Mouse (Mus musculus) monocyte, adult 5-6 weeks (primary cell): ENCODE results near the gene Snd1. TPM values are rescaled to one million over a fixed set of nuclear protein-coding genes. Genes with fewer than 3 reads are reported as not detected.
"Not testable (repeated sequence)": the region's sequence is repeated elsewhere in the genome, so short reads cannot be mapped to it uniquely, and the experiment has no call there.

Experiments
- ATAC-seq: fragments of 153-309, 156-312 bp; replicated peaks from 2 replicates; pipeline ENCODE4 v1.8.0; 2017; ENCODE audit warnings: mild to moderate bottlenecking; ENCODE audit not compliant: low TSS enrichment, insufficient number of reproducible peaks, severe bottlenecking, poor library complexity, low FRiP score
- total RNA-seq: library from RNA; stranded (forward); fragments of 200-1000, 200-491, 200-594 nt; gene quantifications from 3 replicates; pipeline ENCODE4 v1.2.3, GENCODE M21; 2017

The Snd1 gene
- total RNA-seq, 1 experiment from 2014 or later = 110 TPM

DNA sequence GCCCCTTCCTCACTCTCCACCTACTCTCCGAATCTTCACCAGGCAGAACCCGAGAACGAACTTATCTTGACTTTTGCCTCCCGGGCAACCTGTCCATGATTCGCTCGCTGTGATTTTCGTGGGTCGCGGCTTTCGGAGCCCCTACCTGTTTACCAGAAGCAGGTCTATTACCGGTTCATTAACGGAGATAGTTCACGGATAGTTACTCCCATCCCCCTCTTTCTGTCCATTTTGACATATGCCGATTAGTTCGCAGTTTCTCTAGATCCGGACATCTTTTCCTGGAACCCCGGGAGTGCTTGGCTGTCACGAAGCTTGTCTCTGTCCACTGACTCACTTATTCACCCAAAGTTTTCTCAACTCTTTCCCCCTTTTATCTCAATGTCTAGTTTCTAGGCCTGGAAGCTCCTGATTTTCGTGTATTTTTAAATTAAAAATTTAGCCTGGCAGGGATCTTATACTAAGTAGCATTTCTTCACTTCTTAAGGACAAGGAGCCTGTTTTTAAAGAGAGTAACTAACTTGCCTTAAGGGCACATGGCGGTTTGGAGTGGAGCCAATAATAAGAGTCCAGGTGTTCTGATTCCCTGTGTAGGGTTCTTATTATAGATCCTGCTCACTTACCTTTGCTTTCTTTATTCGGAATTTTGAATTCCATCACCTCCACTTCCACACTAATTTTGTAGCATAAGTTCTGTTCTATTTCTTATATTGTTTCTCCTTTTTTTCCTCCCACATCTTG, 6.0 kb downstream of the Snd1 start:
- ATAC-seq = no peak

DNA sequence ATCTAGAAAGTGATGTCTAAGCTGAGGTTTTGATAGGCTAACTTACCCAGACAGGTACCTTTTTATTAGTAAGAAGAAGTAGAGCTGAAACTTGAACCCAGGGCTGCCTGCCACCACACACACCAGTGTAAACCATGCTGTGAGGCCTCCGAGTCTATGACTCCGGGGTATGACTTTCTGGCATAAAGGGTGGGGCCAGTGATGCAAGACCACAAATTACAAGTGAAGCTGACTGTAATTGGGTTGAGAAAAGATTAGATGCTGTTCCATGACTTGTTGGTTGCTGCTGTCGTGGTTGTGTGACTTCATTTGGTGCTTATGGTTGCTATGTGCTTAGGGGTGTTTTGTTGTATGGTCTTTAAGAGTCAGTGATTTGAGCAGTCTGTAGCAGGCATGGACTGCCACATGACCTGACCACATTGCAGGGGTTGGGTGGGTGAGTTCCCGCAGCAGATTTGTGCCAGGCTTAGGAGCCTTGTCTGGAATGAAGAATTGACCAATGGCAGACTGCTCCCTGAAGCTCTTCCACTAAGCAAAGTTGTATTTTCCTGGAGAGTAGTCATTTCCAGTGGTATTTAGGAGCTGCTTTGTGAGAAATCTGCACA, 7.9 kb downstream of the Snd1 start:
- ATAC-seq = no peak

DNA sequence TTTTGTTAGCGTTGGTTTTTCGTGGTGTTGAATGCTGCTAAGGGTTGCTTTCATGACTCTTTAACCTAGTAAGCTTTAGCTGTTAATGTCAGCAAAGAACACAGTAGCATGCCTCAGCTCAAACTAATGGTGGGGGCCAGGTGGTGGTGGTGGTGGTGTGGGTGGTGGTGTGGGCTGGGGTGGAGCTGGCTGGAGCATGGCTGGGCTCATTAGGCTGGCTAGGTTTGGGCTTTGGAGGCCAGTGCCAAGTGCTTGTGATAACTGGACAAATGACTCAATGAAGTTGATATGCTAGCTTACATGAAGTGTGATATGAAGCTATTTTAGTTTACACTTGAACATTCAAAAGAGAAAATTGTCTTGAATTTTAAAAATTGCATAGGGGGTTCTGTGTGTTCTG, 11.1 kb downstream of the Snd1 start:
- ATAC-seq = no peak

DNA sequence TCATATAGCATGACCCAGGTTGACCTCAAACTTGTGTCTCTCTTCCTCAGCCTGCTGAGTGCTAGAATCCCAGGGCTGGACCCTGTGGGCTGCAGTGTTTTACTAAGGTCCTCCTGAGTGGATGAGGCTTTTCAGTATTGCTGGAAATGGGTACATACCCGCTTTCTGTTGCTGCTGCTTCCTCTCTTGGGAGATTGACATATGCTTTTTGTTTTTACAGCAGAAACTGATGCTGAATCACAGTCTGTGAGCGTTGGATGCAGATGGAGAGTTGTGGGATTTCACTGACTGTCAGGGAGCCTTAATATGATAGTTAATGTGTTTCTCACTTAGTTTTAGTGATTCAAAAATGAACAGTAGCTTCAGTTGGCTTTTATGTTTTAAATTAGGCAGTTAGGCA, 11.5 kb downstream of the Snd1 start:
- no peak for ATAC-seq

DNA sequence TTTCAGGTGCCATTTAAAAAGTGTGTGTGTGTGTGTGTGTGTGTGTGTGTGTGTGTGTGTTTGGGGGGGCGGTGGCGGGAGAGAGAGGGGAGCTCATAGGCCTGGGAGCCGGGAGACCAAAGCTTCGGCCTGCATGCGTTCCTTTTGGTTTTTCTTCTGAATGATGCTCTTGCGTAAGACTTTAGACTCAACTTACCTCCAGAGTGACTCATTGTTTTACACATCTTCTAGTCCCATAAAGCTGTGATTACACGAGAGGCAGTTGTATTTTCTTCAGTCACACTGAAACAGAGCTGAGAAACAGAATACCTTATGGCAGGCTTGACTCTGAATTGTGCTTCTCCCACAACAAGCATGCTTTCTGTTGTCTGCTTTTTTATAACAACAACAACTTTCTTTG, 12.0 kb downstream of the Snd1 start:
- ATAC-seq = no peak

DNA sequence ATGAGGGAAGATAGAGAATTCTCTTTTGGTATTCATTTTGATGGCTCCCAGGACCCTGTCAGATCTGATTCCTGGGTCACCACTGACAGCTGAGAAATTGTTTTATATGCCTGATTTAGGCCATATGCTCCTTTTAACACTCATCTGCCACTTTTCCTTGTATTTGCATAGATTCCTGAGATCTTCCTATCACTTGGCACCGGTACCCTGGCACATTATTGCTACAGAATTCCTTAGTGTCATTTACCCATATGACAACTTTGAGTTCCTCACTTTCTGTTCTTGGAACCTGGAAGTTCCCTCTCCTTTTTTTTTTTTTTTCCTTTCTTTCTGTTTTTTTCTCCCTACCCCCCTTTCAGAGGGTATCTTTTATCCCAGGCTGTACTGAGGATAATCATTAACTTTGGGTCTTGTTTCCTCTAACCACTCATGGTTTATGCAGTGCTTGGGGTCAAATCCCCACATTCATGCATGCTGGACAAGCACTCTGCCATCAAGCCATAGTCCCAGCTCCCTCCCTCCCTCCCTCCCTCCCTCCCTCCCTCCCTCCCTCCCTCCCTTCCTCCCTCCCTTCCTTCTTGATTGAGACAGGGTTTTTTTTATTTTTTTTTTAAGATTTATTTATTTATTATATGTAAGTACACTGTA, 13.4 kb downstream of the Snd1 start:
- ATAC-seq = no peak

DNA sequence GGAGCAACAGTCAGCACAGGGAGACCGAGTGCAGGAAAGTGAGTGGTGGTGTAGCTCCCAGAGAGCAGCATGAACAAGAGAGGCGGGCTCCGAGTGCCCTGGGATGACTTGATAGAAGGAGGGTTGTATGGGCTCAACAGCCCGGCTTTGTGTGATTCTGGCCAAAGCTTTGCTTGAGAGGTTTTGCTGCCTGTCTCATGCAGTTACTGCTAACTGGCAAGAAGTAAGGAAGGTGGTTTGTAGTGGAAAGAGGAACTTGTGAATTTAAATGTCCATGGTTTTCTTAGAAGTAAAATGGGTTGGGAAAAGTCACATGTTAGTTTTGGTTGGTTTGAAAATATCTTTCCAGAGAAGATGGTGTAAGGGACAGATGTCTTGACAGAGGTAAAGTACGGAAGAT, 15.7 kb downstream of the Snd1 start:
- no peak for ATAC-seq

DNA sequence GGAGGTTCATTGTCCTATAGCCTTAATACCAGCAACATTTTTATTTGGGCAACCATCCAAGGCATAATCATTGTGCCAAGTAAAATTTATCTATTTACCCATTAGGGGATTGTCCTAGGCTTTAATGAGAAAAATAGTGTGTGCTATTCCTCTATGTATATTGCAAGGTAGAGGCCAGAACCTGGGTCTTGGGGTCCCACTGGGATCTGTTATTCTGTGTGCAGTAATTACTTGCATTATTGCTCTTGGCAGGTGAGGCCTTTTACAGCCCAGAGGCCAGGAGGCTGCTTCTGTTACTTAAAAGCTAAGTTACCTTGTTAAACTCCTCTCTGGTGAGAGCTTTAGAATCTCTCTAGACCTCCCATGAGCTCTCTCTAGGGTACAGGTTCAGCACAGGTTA, 16.3 kb downstream of the Snd1 start:
- no peak for ATAC-seq

DNA sequence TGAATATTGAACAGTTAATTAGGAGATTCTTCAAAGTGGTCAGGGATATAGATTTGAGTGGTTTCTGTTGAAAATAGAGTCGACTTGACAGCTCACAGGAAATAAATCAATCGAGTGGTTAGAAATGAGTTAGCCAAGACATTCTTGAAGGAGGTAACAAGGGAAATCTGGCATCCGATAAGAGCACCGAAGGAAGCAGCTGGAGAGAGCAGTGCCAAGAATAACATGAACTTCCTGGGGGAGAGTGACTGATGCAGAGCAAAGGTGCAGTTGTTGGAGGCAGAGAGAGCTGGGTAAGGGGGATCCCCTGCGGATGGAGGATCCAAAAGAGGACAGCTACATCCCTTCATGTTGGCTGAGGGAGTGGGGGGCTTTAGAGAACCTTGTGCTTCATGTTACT, 22.9 kb downstream of the Snd1 start:
- no peak for ATAC-seq

DNA sequence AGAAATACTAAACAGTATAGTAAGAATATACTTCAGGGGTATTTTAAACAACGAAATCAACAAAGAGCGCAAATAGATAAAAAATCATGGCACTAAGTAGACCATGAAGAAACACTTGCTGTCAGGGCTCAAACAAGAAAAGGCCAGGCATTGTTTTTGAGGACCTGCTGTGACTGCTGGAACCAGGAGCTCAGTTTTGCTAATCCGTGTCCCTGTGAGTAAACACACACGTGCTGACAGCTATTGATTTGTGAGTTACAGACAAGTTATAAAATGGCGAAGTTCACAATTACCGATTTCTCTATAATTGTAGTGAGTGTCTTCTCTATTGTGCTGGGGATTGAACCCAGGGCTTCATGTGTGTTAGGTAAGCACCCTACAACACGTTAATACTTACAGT, 27.6 kb downstream of the Snd1 start:
- ATAC-seq = no peak

DNA sequence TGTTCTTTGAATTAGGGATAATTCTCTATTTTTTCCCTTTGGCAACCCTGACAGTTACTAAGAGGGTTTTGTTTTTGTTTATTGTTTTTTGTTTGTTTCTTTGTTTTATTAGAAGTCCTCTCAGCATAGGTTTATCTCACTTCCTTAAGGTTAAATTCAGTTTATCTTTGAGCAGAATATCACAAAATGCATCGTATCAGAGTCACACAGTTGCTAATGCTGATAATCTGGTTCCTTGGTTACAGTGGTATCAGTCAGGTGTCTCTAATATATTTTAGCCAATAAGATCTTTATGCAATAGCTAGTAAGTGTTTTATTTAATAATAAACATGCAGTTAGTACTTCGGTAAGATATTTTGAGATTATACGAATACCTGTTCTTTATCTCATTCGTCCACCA, 28.2 kb downstream of the Snd1 start:
- ATAC-seq = no peak

DNA sequence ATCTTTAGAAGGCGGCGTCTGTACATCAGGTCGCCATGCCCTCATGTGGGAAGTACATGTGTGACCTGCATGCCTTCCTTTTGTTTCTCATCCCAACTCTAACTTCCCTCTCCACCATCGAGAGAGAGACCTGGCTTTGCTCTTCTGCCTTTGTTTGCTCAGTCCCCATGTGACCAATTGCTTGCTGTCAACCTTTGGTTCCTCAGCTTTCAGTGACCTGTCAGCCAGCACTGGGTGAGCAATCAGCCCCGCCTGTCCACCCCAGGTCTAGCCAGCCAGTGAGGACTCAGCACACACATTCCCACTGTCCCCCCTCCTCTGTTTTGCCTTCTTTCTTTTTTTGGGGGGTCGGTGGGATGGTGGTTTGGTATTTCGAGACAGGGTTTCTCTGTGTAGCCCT, 29.7 kb downstream of the Snd1 start:
- no peak for ATAC-seq

DNA sequence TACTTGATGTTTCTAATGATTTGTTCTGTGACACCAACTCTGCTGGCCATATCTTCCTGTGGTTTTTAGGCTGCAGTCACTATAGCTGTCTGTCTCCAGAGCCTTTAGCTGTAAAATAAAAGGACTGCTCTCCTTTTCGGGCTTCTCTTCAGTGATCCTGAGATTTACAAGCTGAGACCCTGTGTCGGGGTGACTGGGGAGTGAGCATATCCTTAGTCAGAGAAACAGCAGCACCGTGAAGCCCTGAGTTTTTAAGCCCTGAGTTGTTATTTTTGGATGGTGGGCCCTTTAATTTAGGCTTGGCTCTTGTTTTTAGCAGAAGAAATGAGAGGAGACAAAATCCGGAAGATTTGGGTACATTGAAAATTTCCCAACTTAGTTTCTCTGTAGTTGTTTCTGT, 32.8 kb downstream of the Snd1 start:
- no peak for ATAC-seq

DNA sequence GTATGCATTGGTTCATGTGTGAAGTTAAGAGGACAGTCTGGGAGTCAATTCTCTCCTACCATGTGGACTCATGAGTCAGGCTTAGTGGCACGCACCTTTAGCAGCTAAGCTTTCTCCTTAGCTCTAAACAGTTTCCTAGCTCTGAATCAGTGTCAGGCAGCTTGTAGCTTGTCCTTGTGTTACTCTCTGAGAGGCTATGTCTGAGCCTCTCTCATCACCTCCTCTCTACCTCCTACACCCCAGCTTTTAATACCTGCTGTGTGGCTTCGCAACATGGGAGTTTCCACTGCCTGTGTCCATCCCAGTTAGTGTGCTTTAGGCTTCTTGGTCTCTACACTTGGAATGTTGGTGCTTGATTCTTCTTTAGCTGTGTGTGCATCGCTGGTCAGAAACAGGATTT, 39.3 kb downstream of the Snd1 start:
- ATAC-seq = no peak

DNA sequence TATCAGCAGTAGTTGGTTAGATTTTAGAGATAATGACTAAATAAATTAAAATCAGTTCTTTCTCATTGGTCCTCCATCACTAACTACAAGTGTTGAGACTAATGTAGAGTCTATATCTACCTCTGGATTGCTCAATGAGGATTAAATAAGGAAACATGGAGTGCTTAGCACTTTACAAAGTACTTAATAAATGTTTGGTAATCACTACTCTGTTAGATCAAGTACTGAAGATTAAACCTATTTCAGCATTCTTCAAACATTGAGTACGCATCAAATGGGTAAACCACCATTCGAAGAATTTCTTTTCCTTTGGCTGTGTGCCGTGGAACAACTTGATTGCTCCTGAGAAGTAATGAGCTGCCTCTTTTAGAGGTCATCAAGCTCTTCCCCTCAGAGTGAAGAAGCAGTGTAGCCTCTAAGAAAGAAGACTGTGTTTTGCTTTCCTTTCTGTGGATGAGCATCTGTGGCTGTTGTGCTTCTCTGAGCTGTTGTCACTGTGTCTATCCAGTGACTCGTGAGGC, 40.0 kb downstream of the Snd1 start:
- no peak for ATAC-seq

DNA sequence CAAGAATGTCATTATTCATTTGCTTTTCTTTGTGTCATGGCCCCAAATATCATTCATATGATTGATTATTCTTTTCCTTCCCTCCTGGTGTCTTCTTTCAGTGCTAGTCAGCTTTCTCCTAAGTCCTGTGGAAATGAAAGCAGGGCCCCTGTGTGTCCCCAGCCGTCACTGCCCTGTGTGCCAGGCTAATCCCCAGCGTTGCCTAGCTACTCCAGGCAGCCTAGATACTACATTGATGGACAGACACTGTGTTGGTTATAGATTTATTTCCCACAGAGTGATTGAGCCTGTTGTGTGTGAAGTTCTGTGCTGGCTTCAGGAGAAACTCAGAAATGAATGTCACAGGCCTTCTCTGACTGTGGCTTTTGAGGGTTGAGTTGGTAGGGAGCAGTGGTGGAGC, 41.7 kb downstream of the Snd1 start:
- no peak for ATAC-seq

DNA sequence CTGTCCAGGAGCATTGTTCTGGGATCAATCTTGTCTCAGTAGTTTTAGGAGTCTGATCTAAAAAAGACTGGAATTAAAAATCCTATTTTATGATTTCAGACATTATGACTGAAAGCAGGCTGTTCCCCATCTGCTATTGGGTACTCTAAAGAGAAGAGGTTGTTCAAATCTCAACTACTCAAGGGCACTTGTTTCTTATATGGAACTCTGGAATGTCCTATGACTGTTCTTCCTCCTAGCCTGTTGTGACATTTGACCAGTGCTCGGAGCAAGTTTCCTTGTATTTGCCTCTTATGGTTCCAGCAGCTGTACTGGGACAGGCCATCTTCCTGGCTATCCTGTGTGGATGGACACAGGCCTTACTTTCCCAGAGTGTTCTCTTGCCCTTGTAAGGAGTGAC, 42.1 kb downstream of the Snd1 start:
- no peak for ATAC-seq

DNA sequence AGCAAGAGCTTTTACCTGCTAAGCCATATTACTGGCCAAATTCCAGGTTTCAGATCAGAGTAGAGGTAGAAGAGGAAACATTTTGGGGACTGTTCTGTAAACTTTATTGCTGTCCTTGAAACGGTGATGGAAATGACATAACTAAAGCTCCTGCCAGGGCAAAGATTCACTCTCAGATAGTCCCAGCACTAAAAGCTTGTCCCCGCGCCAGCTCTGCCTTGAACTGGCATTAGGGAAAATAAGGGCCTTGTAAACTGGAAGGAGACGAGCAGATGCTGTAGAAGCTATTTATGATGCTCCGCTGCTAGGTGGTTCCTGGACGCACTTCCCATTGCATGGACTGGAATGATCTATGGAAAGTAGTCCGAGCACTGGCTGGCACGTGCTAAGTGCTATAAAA, 44.5 kb downstream of the Snd1 start:
- no peak for ATAC-seq

DNA sequence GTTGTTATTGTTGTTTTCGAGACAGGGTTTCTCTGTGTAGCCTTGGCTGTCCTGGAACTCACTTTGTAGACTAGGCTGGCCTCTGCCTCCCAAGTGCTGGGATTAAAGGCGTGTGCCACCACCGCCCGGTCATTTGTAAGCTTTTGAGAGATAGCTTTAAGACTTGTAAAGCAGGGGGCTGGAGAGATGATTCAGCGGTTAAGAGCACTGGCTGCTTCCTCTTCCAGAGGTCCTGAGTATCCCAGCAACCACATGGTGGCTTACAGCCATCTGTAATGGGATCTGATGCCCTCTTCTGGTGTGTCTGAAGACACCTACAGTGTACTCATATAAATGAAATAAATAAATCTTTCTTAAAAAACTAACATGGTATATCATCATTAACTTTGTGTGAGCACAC, 45.8 kb downstream of the Snd1 start:
- not testable (repeated sequence) for ATAC-seq

DNA sequence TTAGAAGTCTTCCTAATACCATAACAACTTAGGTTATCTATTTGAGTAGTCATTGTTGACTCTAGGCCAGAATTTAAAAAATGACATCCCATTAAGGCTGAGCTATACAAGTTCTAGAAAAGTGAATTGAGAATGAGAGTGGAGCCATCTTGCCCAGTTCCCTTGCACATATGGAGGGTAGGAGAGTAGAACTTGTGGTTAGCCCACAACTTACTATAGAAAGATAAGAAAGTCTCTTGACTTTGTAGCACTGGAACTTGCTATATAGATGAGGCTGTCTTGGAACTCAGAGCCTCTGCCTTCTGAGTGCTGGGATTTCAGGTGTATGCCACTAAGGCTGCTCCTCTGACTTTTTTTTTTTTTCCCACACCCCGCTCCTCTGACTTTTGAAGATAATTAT, 46.5 kb downstream of the Snd1 start:
- no peak for ATAC-seq
